ENCODE assay signal across 8 mouse cellular contexts in genomic region chr16:42907283-42907701, GRCm38 (mm10). TPM values are rescaled to one million over a fixed set of nuclear protein-coding genes. Genes with fewer than 3 reads are reported as not detected.
DNase-seq lines count a peak whose midpoint lies in the region; ATAC-seq and TF ChIP-seq lines count a peak whose summit lies in the region.

No protein-coding gene starts in this region.

- no peaks in the 10 kb centered on the region for H3K27me3 ChIP-seq in forebrain, embryonic 10.5 days (ENCODE audit: poor library complexity, severe bottlenecking)
- no peaks in the 10 kb centered on the region for H3K27me3 ChIP-seq in forebrain, embryonic 11.5 days (ENCODE audit: control insufficient read depth, insufficient read depth, low read length)
- no peaks in the 10 kb centered on the region for H3K27me3 ChIP-seq in lung, embryonic 14.5 days (ENCODE audit: insufficient read depth, low read length)

- DNase-seq in forebrain, embryonic 10.5 days (ENCODE audit: extremely low spot score, low spot score): no peak
- no peak for DNase-seq in forebrain, embryonic 11.5 days (ENCODE audit: low spot score)
- DNase-seq in brain, embryonic 14.5 days (ENCODE audit: low read depth): peak; percentile 73
- DNase-seq in kidney, adult 11 months: peak; percentile 68
- peak; percentile 23 for DNase-seq in lung, embryonic 14.5 days
- peak; percentile 18 for DNase-seq in ovary, postnatal 14 days (ENCODE audit: low spot score)
- no peak for DNase-seq in left cerebral cortex, adult 8-10 months (ENCODE audit: low spot score in 2 of 2)

- no peak for TF ChIP-seq CTCF in brain, embryonic 14.5 days (IDR thresholded peaks at IDR 0.05; ENCODE audit: borderline replicate concordance, extremely low read depth, insufficient read depth, insufficient read length)
- TF ChIP-seq CTCF in lung, embryonic 14.5 days (IDR thresholded peaks at IDR 0.05; ENCODE audit: low read depth): no peak

- no peak; the same call in 1 of the 2 replicates for ATAC-seq in forebrain, embryonic 11.5 days (replicated peaks; ENCODE audit: low FRiP score)
- ATAC-seq in granulocyte monocyte progenitor cell, adult 5-6 weeks (replicated peaks; ENCODE audit: poor library complexity, severe bottlenecking): peak; percentile 73
- peak; percentile 79 for ATAC-seq in lung, embryonic 14.5 days (ENCODE audit: insufficient read depth)

- H3K9me3 ChIP-seq in forebrain, embryonic 10.5 days: no peaks in the 10 kb centered on the region
- no peaks in the 10 kb centered on the region for H3K9me3 ChIP-seq in forebrain, embryonic 11.5 days (ENCODE audit: control insufficient read depth, low read length)
- no peaks in the 10 kb centered on the region for H3K9me3 ChIP-seq in lung, embryonic 14.5 days (ENCODE audit: low read depth, low read length)

- no peak overlapping the region for H3K9ac ChIP-seq in forebrain, embryonic 11.5 days (ENCODE audit: low read length)
- H3K9ac ChIP-seq in lung, embryonic 14.5 days: peak overlapping the region; percentile 34; the same call in 1 of the 2 replicates

- peaks cover 19% of the 10 kb centered on the region for H3K4me1 ChIP-seq in forebrain, embryonic 10.5 days
- H3K4me1 ChIP-seq in forebrain, embryonic 11.5 days (replicated peaks; ENCODE audit: control insufficient read depth, insufficient read depth, low read length): 0 out of 2 replicates have a peak, but pooled peaks cover 3% of the 10 kb centered on the region
- H3K4me1 ChIP-seq in lung, embryonic 14.5 days (ENCODE audit: insufficient read depth): no peaks in the 10 kb centered on the region

- H3K36me3 ChIP-seq in forebrain, embryonic 10.5 days (replicated peaks): no peaks in the 10 kb centered on the region
- no peaks in the 10 kb centered on the region for H3K36me3 ChIP-seq in forebrain, embryonic 11.5 days (ENCODE audit: control insufficient read depth, insufficient read depth, low read length)
- H3K36me3 ChIP-seq in lung, embryonic 14.5 days (ENCODE audit: insufficient read depth): no peaks in the 10 kb centered on the region

- peak overlapping the region; percentile 69 for H3K27ac ChIP-seq in forebrain, embryonic 10.5 days
- H3K27ac ChIP-seq in forebrain, embryonic 11.5 days (ENCODE audit: low read depth, low read length): no peak overlapping the region
- H3K27ac ChIP-seq in lung, embryonic 14.5 days (ENCODE audit: low read depth): peak overlapping the region; percentile 28; the same call in 1 of the 2 replicates

- WGBS in forebrain, embryonic 10.5 days: 51% methylated on average over 4 of the region's 4 CpGs
- WGBS in forebrain, embryonic 11.5 days: 44% methylated on average over 4 of the region's 4 CpGs
- 21% methylated on average over 4 of the region's 4 CpGs for WGBS in lung, embryonic 14.5 days

- no peak overlapping the region; the same call in 1 of the 2 replicates for H3K4me2 ChIP-seq in forebrain, embryonic 11.5 days (ENCODE audit: low read depth, low read length, severe bottlenecking)
- peak overlapping the region; percentile 47 for H3K4me2 ChIP-seq in lung, embryonic 14.5 days

- no peak for TF ChIP-seq POLR2A in brain, embryonic 14.5 days (IDR thresholded peaks at IDR 0.05; ENCODE audit: borderline replicate concordance, extremely low read depth, insufficient read depth, insufficient read length, poor library complexity, severe bottlenecking)

- H3K4me3 ChIP-seq in forebrain, embryonic 10.5 days: peak overlapping the region; percentile 6; the same call in 1 of the 2 replicates
- no peak overlapping the region for H3K4me3 ChIP-seq in forebrain, embryonic 11.5 days (ENCODE audit: low read depth, low read length)
- peak overlapping the region; percentile 20 for H3K4me3 ChIP-seq in lung, embryonic 14.5 days (ENCODE audit: low read depth, low read length)

RNA-seq across cellular contexts. Expression of gene Zbtb20, which starts 31.6 kb away (rescaled TPM):
- polyA plus RNA-seq in forebrain, embryonic 10.5 days (2016; fragmentation: Nextera tagmentation; extraction: Ambion mirVana): 15.9 and 17.3 TPM in 2 replicates
- polyA plus RNA-seq in forebrain, embryonic 11.5 days (2014; fragmentation: Nextera tagmentation; extraction: Ambion mirVana): 54.7 and 56.6 TPM in 2 replicates
- 13.1 and 18.0 TPM in 2 replicates for polyA plus RNA-seq in brain, embryonic 14.5 days (2012; rRNA removed)
- total RNA-seq in granulocyte monocyte progenitor cell, adult 5-6 weeks (2014; fragmentation: Nextera tagmentation): 20.4 and 22.0 TPM in 2 replicates
- 6.7 and 11.7 TPM in 2 replicates for total RNA-seq in granulocyte monocyte progenitor cell, adult 5-6 weeks (2017)
- 17.6 and 20.2 TPM in 2 replicates for polyA plus RNA-seq in lung, embryonic 14.5 days (2014; fragmentation: Nextera tagmentation; extraction: Ambion mirVana)
- 10 to 100 TPM; 72.5 to 88.1 (median 73.5) TPM for total RNA-seq in left cerebral cortex, adult 8-10 months (2022)

Comparison
In these comparisons a context has a peak if more than half of its experiments do, and no peak if none do; other contexts are left out.
1. DNase-seq: peak in brain, embryonic 14.5 days (single experiment), kidney, adult 11 months (single experiment), lung, embryonic 14.5 days (single experiment) and ovary, postnatal 14 days (single experiment); none in forebrain, embryonic 10.5 days (single experiment), forebrain, embryonic 11.5 days (single experiment) and left cerebral cortex, adult 8-10 months (0 of 2).